Mouse (Mus musculus) 3T3-L1 (cell line): ENCODE results near the gene Add3.

ENCODE experiments used
- DNase-seq: peaks from one replicate; pipeline ENCODE4 v3.0.0-alpha.2; 2015; ENCODE audit warnings: low read depth, low spot score

Gene Add3

GRCm38 (mm10) chr19:53130399-53131175, 9.7 kb upstream of the Add3 start:
- no peak for DNase-seq

- no peak for DNase-seq
Observed at GRCm38 (mm10) chr19:53132471-53132870, 7.8 kb upstream of the Add3 start.

GRCm38 (mm10) chr19:53136336-53137090, 3.7 kb upstream of the Add3 start:
- no peak for DNase-seq

- DNase-seq: no peak
Observed at GRCm38 (mm10) chr19:53137116-53137670, 3.0 kb upstream of the Add3 start.

- DNase-seq: peak; percentile 44
Observed at GRCm38 (mm10) chr19:53140804-53141250, 584 bp downstream of the Add3 start.

GRCm38 (mm10) chr19:53141251-53142072, 1.2 kb downstream of the Add3 start:
- peak; percentile 72 for DNase-seq

GRCm38 (mm10) chr19:53142190-53143107, 2.2 kb downstream of the Add3 start:
- peak; percentile 100 for DNase-seq

GRCm38 (mm10) chr19:53143108-53143971, 3.1 kb downstream of the Add3 start:
- peak; percentile 58 for DNase-seq

GRCm38 (mm10) chr19:53145075-53145474, 4.8 kb downstream of the Add3 start:
- DNase-seq: no peak

- DNase-seq: peak; percentile 40
Observed at GRCm38 (mm10) chr19:53149381-53149780, 9.1 kb downstream of the Add3 start.

- no peak for DNase-seq
Observed at GRCm38 (mm10) chr19:53152451-53152850, 12.2 kb downstream of the Add3 start.

- no peak for DNase-seq
Observed at GRCm38 (mm10) chr19:53153096-53153495, 12.9 kb downstream of the Add3 start.

GRCm38 (mm10) chr19:53154156-53154555, 13.9 kb downstream of the Add3 start:
- no peak for DNase-seq

- DNase-seq: no peak
Observed at GRCm38 (mm10) chr19:53156361-53156760, 16.1 kb downstream of the Add3 start.

- no peak for DNase-seq
Observed at GRCm38 (mm10) chr19:53157176-53157575, 16.9 kb downstream of the Add3 start.

GRCm38 (mm10) chr19:53159351-53159750, 19.1 kb downstream of the Add3 start:
- DNase-seq: no peak

GRCm38 (mm10) chr19:53162927-53163326, 22.7 kb downstream of the Add3 start:
- no peak for DNase-seq

- DNase-seq: no peak
Observed at GRCm38 (mm10) chr19:53164645-53165044, 24.4 kb downstream of the Add3 start.
